Mouse (Mus musculus) forebrain, embryonic 13.5 days (tissue): ENCODE measurements around the gene Gm10147. TPM values are rescaled to one million over a fixed set of nuclear protein-coding genes. Genes with fewer than 3 reads are reported as not detected.
"Not testable (repeated sequence)": the region's sequence is repeated elsewhere in the genome, so short reads cannot be mapped to it uniquely, and the experiment has no call there.

Source experiments
- ATAC-seq: fragments of 200-750 bp; cut with Nextera tagmentation; 2 replicates; pipeline ENCODE4 v1.8.0; 2017
- H3K27ac ChIP-seq: fragments of 300-500 bp; sonication (generic); 2 replicates; pipeline ENCODE4 v1.5.1; 2015; ENCODE audit warnings: inconsistent platforms, mild to moderate bottlenecking, moderate library complexity
- H3K27me3 ChIP-seq: fragments of 300-500 bp; sonication (generic); 2 replicates; pipeline ENCODE4 v1.6.1; 2015; ENCODE audit warnings: mild to moderate bottlenecking, inconsistent platforms
- H3K36me3 ChIP-seq: fragments of 300-500 bp; sonication (generic); 2 replicates; pipeline ENCODE4 v1.6.1; 2015; ENCODE audit warnings: mild to moderate bottlenecking, inconsistent platforms; ENCODE audit not compliant: poor library complexity, severe bottlenecking
- H3K4me1 ChIP-seq: fragments of 300-500 bp; sonication (generic); 2 replicates; pipeline ENCODE4 v1.6.1; 2015; ENCODE audit warnings: inconsistent platforms
- H3K4me2 ChIP-seq: fragments of 300-500 bp; sonication (generic); 2 replicates; pipeline ENCODE4 v1.6.1; 2015; ENCODE audit warnings: inconsistent platforms, mild to moderate bottlenecking, moderate library complexity
- H3K4me3 ChIP-seq: fragments of 300-500 bp; sonication (generic); 2 replicates; pipeline ENCODE4 v1.5.1; 2015; ENCODE audit warnings: mild to moderate bottlenecking, inconsistent platforms
- H3K9ac ChIP-seq: fragments of 300-500 bp; sonication (generic); 2 replicates; pipeline ENCODE4 v1.6.1; 2015; ENCODE audit warnings: mild to moderate bottlenecking, inconsistent platforms
- H3K9me3 ChIP-seq: fragments of 300-500 bp; sonication (generic); replicated peaks from 2 replicates; pipeline ENCODE4 v1.6.1; 2016; ENCODE audit warnings: inconsistent platforms
- WGBS: fragments of 180-500 bp; shearing (Covaris S2); methylation state at CpG from one replicate; pipeline ENCODE4 v1.1.7; 2015; 5-methylcytosine and 5-hydroxymethylcytosine counted together
- microRNA-seq: library from miRNA; unstranded; fragments of <30 nt; microRNA quantifications from one replicate; pipeline ENCODE4, GENCODE M21; 2016
- polyA plus RNA-seq: library from polyadenylated mRNA; unstranded; fragments of >200 nt; fragmentation: Nextera tagmentation; extraction: Ambion mirVana; gene quantifications from 2 replicates; pipeline ENCODE4 v1.2.1, GENCODE M21; 2015

Gm10147 gene
- polyA plus RNA-seq = not detected in 2 replicates

DNA sequence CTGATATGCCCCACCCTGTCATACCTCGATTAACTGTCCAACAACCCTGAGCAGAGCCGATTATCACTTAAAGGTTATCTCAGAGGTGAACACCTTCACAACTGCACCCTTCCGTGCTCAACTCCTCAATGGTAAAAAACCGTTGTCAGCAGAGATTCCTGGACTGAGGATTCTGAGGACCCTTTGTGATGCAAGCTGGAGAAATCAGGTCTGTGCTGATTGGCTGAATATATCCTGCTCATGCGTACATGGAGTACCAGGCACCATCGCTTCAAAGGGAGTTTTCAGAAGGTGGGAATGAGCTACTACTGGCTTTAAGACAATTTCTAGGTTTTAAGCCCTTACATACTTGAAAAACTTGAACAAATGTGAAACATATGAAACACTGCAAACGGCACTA lies at the start of gene Gm10147:
TSS of gene Gm10147 (minus strand) at position 101 of the 400 bp plus-strand sequence.
- not testable (repeated sequence) for H3K9me3 ChIP-seq, H3K27me3 ChIP-seq, H3K27ac ChIP-seq, H3K4me2 ChIP-seq, ATAC-seq, H3K9ac ChIP-seq, H3K36me3 ChIP-seq, H3K4me3 ChIP-seq, H3K4me1 ChIP-seq
- no CpG with 5 or more reads among the region's 7 CpGs for WGBS

Small RNAs within 50 kb of the gene (microRNA-seq; reads per million reads assigned to microRNA genes)
- not detected for gene Gm44499
